Mouse (Mus musculus) stomach, postnatal 0 days (tissue): Measurements from ENCODE around the gene 2810408A11Rik.

Experiments used
- CTCF ChIP-seq: IDR thresholded peaks from 2 replicates; pipeline ENCODE4 v1.5.1; 2016; ENCODE audit warnings: antibody characterized with exemption, low read depth, mild to moderate bottlenecking, moderate library complexity
- EP300 ChIP-seq: optimal IDR thresholded peaks from 2 replicates; pipeline ENCODE3; 2016; ENCODE audit warnings: antibody characterized with exemption

DNA sequence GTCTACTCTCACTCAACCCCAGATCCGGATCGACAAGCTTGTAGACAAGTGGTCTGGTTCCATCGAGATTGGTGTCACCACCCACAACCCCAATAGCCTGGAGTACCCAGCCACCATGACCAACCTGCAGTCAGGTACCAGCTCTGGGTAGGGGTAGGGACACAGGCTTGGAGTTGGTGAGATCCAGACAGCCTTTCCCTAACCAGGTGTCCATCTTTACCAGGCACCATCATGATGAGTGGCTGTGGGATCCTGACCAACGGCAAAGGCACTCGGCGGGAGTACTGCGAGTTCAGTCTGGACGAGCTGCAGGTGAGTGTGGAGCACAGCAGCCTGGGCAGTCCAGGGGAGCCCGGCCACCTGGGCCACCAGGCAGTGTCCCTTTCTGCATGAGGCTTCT, 3.5 kb upstream of the 2810408A11Rik start:
- TF ChIP-seq CTCF = no peak
- TF ChIP-seq EP300 = no peak
